Mouse (Mus musculus) kidney, postnatal 14 days (tissue): ENCODE results near the gene D7Ertd443e.

Experiments used
- DNase-seq: peaks from one replicate; pipeline ENCODE4 v3.0.0; 2022; ENCODE audit warnings: mixed read lengths

D7Ertd443e gene

GRCm38 (mm10) chr7:134287570-134288222, 97.8 kb downstream of the D7Ertd443e start:
- peak; percentile 72 for DNase-seq

- no peak for DNase-seq
Measured at GRCm38 (mm10) chr7:134272956-134273355, 112.5 kb downstream of the D7Ertd443e start.

- no peak for DNase-seq
Measured at GRCm38 (mm10) chr7:134272421-134272820, 113.0 kb downstream of the D7Ertd443e start.

GRCm38 (mm10) chr7:134265783-134266182, 119.7 kb downstream of the D7Ertd443e start:
- no peak for DNase-seq

GRCm38 (mm10) chr7:134263146-134263906, 122.1 kb downstream of the D7Ertd443e start:
- DNase-seq = peak; percentile 71

- DNase-seq = peak; percentile 68
Measured at GRCm38 (mm10) chr7:134261003-134261701, 124.3 kb downstream of the D7Ertd443e start.

- no peak for DNase-seq
Measured at GRCm38 (mm10) chr7:134250273-134250870, 135.1 kb downstream of the D7Ertd443e start.

GRCm38 (mm10) chr7:134248041-134248440, 137.4 kb downstream of the D7Ertd443e start:
- no peak for DNase-seq

- DNase-seq = no peak
Measured at GRCm38 (mm10) chr7:134246624-134247023, 138.8 kb downstream of the D7Ertd443e start.

- no peak for DNase-seq
Measured at GRCm38 (mm10) chr7:134242773-134243172, 142.7 kb downstream of the D7Ertd443e start.

GRCm38 (mm10) chr7:134241212-134241611, 144.2 kb downstream of the D7Ertd443e start:
- DNase-seq = peak; percentile 26

GRCm38 (mm10) chr7:134240579-134240978, 144.9 kb downstream of the D7Ertd443e start:
- no peak for DNase-seq

- no peak for DNase-seq
Measured at GRCm38 (mm10) chr7:134238863-134239262, 146.6 kb downstream of the D7Ertd443e start.

- DNase-seq = no peak
Measured at GRCm38 (mm10) chr7:134237356-134237755, 148.1 kb downstream of the D7Ertd443e start.

GRCm38 (mm10) chr7:134236727-134237126, 148.7 kb downstream of the D7Ertd443e start:
- DNase-seq = no peak

GRCm38 (mm10) chr7:134235552-134235951, 149.9 kb downstream of the D7Ertd443e start:
- no peak for DNase-seq

- no peak for DNase-seq
Measured at GRCm38 (mm10) chr7:134231378-134232346, 153.8 kb downstream of the D7Ertd443e start, which contains the start of gene Adam12. Adam12 (minus strand) TSS chr7:134232146.

GRCm38 (mm10) chr7:134230708-134231107, 154.8 kb downstream of the D7Ertd443e start:
- DNase-seq = no peak

GRCm38 (mm10) chr7:134229899-134230298, 155.6 kb downstream of the D7Ertd443e start:
- DNase-seq = no peak

GRCm38 (mm10) chr7:134227773-134228455, 157.5 kb downstream of the D7Ertd443e start:
- DNase-seq = peak; percentile 70

- DNase-seq = no peak
Measured at GRCm38 (mm10) chr7:134227101-134227500, 158.4 kb downstream of the D7Ertd443e start.
